Mouse (Mus musculus) liver, postnatal 0 days (tissue): ENCODE data around the gene Wscd2.

Experiments
- CTCF ChIP-seq: sonication (generic); IDR thresholded peaks from 2 replicates; pipeline ENCODE4 v1.5.1; 2016; ENCODE audit warnings: antibody characterized with exemption, low read depth
- EP300 ChIP-seq: IDR thresholded peaks from 2 replicates; pipeline ENCODE4 v1.6.1; 2016; ENCODE audit warnings: antibody characterized with exemption, low read depth, mild to moderate bottlenecking

GRCm38 (mm10) chr5:113506779-113507178, 16.6 kb downstream of the Wscd2 start:
- TF ChIP-seq CTCF, result no peak
- no peak for TF ChIP-seq EP300
